Mouse (Mus musculus) liver, embryonic 14.5 days (tissue): ENCODE results near the gene Celf1. TPM values are rescaled to one million over a fixed set of nuclear protein-coding genes. Genes with fewer than 3 reads are reported as not detected.

ENCODE experiments used
- ATAC-seq: fragments of 200-750 bp; cut with Nextera tagmentation; 2 replicates; pipeline ENCODE4 v1.8.0; 2017; ENCODE audit warnings: moderate number of reproducible peaks, mild to moderate bottlenecking, moderate library complexity; ENCODE audit not compliant: insufficient read depth
- DNase-seq, 3 experiments: peaks; one replicate each; pipeline ENCODE4 v3.0.0-alpha.2; 2012 to 2013; ENCODE audit warnings: low read depth in 3 of 3, low spot score in 3 of 3
- H3K27ac ChIP-seq: fragments of 300-500 bp; sonication (generic); 2 replicates; pipeline ENCODE4 v1.5.1; 2014; ENCODE audit warnings: moderate library complexity, mild to moderate bottlenecking, control low read depth, inconsistent platforms
- H3K27me3 ChIP-seq: fragments of 300-500 bp; sonication (generic); 2 replicates; pipeline ENCODE4 v1.6.1; 2014; ENCODE audit warnings: mild to moderate bottlenecking, low read length, moderate library complexity; ENCODE audit not compliant: control insufficient read depth, insufficient read depth
- H3K36me3 ChIP-seq: fragments of 300-500 bp; sonication (generic); replicated peaks from 2 replicates; pipeline ENCODE4 v1.6.1; 2014; ENCODE audit warnings: low read depth; ENCODE audit not compliant: control insufficient read depth, insufficient read depth
- H3K4me1 ChIP-seq, 2 experiments: fragments of 200-500 bp in 1 of 2; fragments of 300-500 bp in 1 of 2; sonication (generic) in 1 of 2; replicated peaks; 2 replicates each; pipeline ENCODE4 v1.6.1; 2012 to 2014; ENCODE audit warnings: antibody characterized with exemption in 1 of 2, inconsistent platforms in 1 of 2, low read length in 1 of 2; ENCODE audit not compliant: control insufficient read depth in 2 of 2, insufficient read depth in 2 of 2
- H3K4me2 ChIP-seq: fragments of 300-500 bp; sonication (generic); 2 replicates; pipeline ENCODE4 v1.6.1; 2014; ENCODE audit warnings: low read depth, mild to moderate bottlenecking, control low read depth, moderate library complexity
- H3K4me3 ChIP-seq, 2 experiments: fragments of 200-500 bp in 1 of 2; fragments of 300-500 bp in 1 of 2; sonication (generic) in 1 of 2; 2 replicates each; pipeline ENCODE4 v1.5.1; 2012 to 2014; ENCODE audit warnings: low read depth in 2 of 2, low read length in 2 of 2, mild to moderate bottlenecking in 2 of 2, control low read depth in 1 of 2, inconsistent platforms in 1 of 2, moderate library complexity in 1 of 2; ENCODE audit not compliant: insufficient read depth in 1 of 2
- H3K9ac ChIP-seq: fragments of 300-500 bp; sonication (generic); replicated peaks from 2 replicates; pipeline ENCODE4 v1.6.1; 2014; ENCODE audit warnings: mild to moderate bottlenecking, control low read depth, moderate library complexity
- H3K9me3 ChIP-seq: fragments of 300-500 bp; sonication (generic); 2 replicates; pipeline ENCODE4 v1.6.1; 2016; ENCODE audit warnings: low read length, mixed read lengths; ENCODE audit not compliant: control insufficient read depth
- CTCF ChIP-seq: IDR thresholded peaks from 2 replicates; pipeline ENCODE4 v1.5.1; 2016; ENCODE audit warnings: antibody characterized with exemption, low read depth, control low read depth
- EP300 ChIP-seq: IDR thresholded peaks from 2 replicates; pipeline ENCODE4 v1.6.1; 2016; ENCODE audit warnings: antibody characterized with exemption, low read depth
- WGBS: fragments of 180-500 bp; shearing (Covaris S2); extraction: QIAGEN DNeasy Blood & Tissue Kit; methylation state at CpG from one replicate; pipeline ENCODE4 v1.1.7; 2014; ENCODE audit not compliant: insufficient replicate concordance; 5-methylcytosine and 5-hydroxymethylcytosine counted together
- polyA plus RNA-seq, 2 experiments: library from polyadenylated mRNA; depleted of rRNA in 1 of 2; stranded (reverse) in 1 of 2; unstranded in 1 of 2; fragments of >200 nt; fragmentation: Nextera tagmentation in 1 of 2; extraction: Ambion mirVana in 1 of 2; gene quantifications; 2 replicates each; pipeline versions ENCODE4 v1.2.1 to v1.2.3; 2012 to 2014

Gene Celf1
- polyA plus RNA-seq, 2 experiments: 33.5 to 37.9 TPM

GRCm38 (mm10) chr2:90975181-90975835 lies 35.1 kb downstream of the Celf1 start:
- H3K4me2 ChIP-seq: no peak overlapping the region

DNA sequence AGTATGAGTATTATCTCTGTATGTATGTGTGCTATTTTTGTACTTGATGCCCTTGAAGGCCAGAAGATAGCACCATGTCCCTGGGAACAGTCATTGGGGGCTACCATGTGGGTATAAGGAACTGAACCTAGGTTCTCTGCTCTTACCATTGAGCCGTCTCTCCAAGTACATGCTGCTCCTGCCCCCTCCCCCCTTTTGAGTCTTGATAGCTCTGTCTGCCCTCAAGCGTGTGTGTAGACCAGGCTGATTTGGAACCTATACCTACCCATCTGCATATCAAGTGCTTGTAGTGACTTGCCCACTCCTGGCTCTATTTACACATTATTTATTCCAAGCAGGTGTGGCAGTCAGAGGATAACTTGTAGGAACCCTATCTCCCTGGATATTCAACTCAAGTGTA lies 36.4 kb downstream of the Celf1 start:
- Histone ChIP-seq H3K36me3 (no peaks in the 10 kb centered on the region), H3K9me3 (no peaks in the 10 kb centered on the region), H3K4me3 (no peak overlapping the region), H3K27ac (no peak overlapping the region), H3K27me3 (no peaks in the 10 kb centered on the region), H3K9ac (no peak overlapping the region), H3K4me1 (0 out of 4 replicates have a peak, but pooled peaks cover 0 to under 1% of the 10 kb centered on the region in 2 experiments), H3K4me2 (no peak overlapping the region)
- 71% methylated on average over 2 of the region's 2 CpGs for WGBS
- TF ChIP-seq CTCF (no peak), EP300 (no peak)
- ATAC-seq (no peak), DNase-seq (no peak)

More at GRCm38 (mm10) chr2:90975181-90975835, 35.1 kb downstream of the Celf1 start:
- DNase-seq (no peak), ATAC-seq (no peak)
- Histone ChIP-seq H3K9me3 (no peaks in the 10 kb centered on the region), H3K27me3 (no peaks in the 10 kb centered on the region), H3K27ac (no peak overlapping the region), H3K4me1 (peaks cover 0 to 3% of the 10 kb centered on the region in 2 experiments; a peak in 2 of 4 replicates), H3K36me3 (no peaks in the 10 kb centered on the region), H3K4me3 (no peak overlapping the region), H3K9ac (no peak overlapping the region)
- WGBS: 78% methylated on average over 7 of the region's 7 CpGs
- no peak for TF ChIP-seq EP300
- TF ChIP-seq CTCF: no peak

GRCm38 (mm10) chr2:90977291-90977690 lies 37.1 kb downstream of the Celf1 start:
- ATAC-seq: no peak

DNA sequence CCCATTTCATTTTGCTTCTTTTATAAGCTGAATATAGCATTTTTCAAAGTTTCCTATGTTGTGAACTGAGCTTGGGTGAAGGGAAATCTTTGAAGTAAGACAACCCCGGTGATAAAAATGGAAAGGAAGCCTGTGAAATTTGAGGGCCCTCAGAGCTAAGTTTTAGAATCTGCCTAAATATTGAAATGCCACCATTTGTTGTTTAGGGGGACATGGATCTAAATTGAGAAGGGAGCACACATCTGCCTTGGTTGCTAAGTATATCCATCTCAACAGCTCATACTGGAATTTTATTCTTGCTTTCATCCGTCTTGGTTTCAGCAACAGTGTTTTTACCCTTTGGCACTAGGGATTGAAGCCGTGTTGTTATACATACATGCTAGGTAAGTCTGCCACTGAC lies 45.9 kb downstream of the Celf1 start:
- Histone ChIP-seq H3K9ac (no peak overlapping the region), H3K36me3 (no peaks in the 10 kb centered on the region; the same call in 1 of the 2 replicates), H3K27me3 (no peaks in the 10 kb centered on the region), H3K9me3 (no peaks in the 10 kb centered on the region), H3K4me2 (no peak overlapping the region), H3K4me1 (no peaks in the 10 kb centered on the region), H3K27ac (no peak overlapping the region), H3K4me3 (no peak overlapping the region)
- TF ChIP-seq CTCF: no peak
- TF ChIP-seq EP300: no peak
- no peak for DNase-seq
- 84% methylated on average over 3 of the region's 3 CpGs for WGBS
- no peak for ATAC-seq

More at GRCm38 (mm10) chr2:90977291-90977690, 37.1 kb downstream of the Celf1 start:
- Histone ChIP-seq H3K9me3 (no peaks in the 10 kb centered on the region), H3K4me3 (no peak overlapping the region), H3K36me3 (no peaks in the 10 kb centered on the region), H3K27ac (no peak overlapping the region), H3K27me3 (no peaks in the 10 kb centered on the region), H3K4me1 (no peaks in the 10 kb centered on the region), H3K4me2 (no peak overlapping the region), H3K9ac (no peak overlapping the region)
- TF ChIP-seq CTCF (no peak), EP300 (no peak)
- no peak for DNase-seq
- 81% methylated on average over 4 of the region's 4 CpGs for WGBS

DNA sequence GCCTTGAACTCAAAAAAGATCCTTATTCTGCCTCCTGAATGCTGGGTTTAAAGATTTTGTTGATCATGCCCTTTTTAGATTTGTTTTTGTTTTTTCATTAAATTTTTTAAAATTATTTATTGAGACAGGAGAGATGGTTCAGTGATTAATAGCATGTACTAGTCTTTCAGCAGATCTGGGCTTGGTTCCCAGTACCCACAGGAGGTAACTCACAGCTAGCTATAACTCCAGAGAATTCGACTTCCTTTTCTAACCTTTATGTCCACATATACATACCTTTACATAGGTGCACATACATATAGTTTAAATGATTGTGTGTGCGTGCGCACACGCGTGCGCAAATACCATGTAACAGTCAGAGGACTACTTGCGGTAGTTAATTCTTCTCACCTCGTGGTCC lies 68.4 kb downstream of the Celf1 start:
- H3K9me3 ChIP-seq: no peaks in the 10 kb centered on the region
- WGBS: 93% methylated on average over 8 of the region's 8 CpGs
- H3K4me2 ChIP-seq: no peak overlapping the region
- no peak overlapping the region for H3K27ac ChIP-seq
- H3K36me3 ChIP-seq: peaks cover 82% of the 10 kb centered on the region
- no peak for DNase-seq
- no peaks in the 10 kb centered on the region for H3K4me1 ChIP-seq
- no peak overlapping the region for H3K4me3 ChIP-seq
- H3K27me3 ChIP-seq: no peaks in the 10 kb centered on the region
- H3K9ac ChIP-seq: no peak overlapping the region
- no peak for ATAC-seq
- TF ChIP-seq CTCF: no peak
- TF ChIP-seq EP300: no peak
